Mouse (Mus musculus) E14TG2a.4 (cell line): Measurements from ENCODE around the gene Agap3.

Source experiments
- CTCF ChIP-seq: conservative IDR thresholded peaks from 2 replicates; pipeline ENCODE4 v1.5.1; 2014; ENCODE audit warnings: low read length
- NANOG ChIP-seq: IDR thresholded peaks from 2 replicates; pipeline ENCODE4 v1.6.1; 2014; ENCODE audit warnings: borderline replicate concordance, low read length, mixed read lengths
- POU5F1 ChIP-seq: IDR thresholded peaks from 2 replicates; pipeline ENCODE4 v1.6.1; 2014; ENCODE audit warnings: low read length, borderline replicate concordance

GRCm38 (mm10) chr5:24443204-24443603, 8.8 kb upstream of the Agap3 start:
- TF ChIP-seq CTCF (no peak), POU5F1 (no peak), NANOG (no peak)
